In genomic region chr2:31758966-31759365, GRCm38 (mm10) we compare ENCODE assay signal across 10 mouse cellular contexts. TPM values are rescaled to one million over a fixed set of nuclear protein-coding genes. Genes with fewer than 3 reads are reported as not detected.
A peak's percentile ranks its signal among the peaks of the same experiment; 100 is the strongest.
DNase-seq lines count a peak whose midpoint lies in the region; ATAC-seq and TF ChIP-seq lines count a peak whose summit lies in the region.
"Had no signal": no experiment of that assay in that cellular context is flagged by ENCODE, and none has a peak within 500 bp of the region (broad histone marks: within the 10 kb centered on the region; RNA-seq: fewer than 3 reads in every experiment).

No protein-coding gene starts in this region.

- H3K27ac ChIP-seq in forebrain, postnatal 0 days (ENCODE audit: low read depth, low read length), result no peak overlapping the region
- no peak overlapping the region for H3K27ac ChIP-seq in liver, embryonic 14.5 days

- H3K4me2 ChIP-seq in forebrain, postnatal 0 days (ENCODE audit: low read depth), result peak overlapping the region; percentile 81; the same call in 1 of the 2 replicates
- peak overlapping the region; percentile 72 for H3K4me2 ChIP-seq in liver, embryonic 14.5 days (ENCODE audit: low read depth)

- DNase-seq in gastrocnemius, adult 18-20 months (ENCODE audit: low spot score), result peak; percentile 53
- DNase-seq in gastrocnemius, postnatal 36 days, result no peak
- no peak for DNase-seq in forebrain, postnatal 0 days
- DNase-seq in liver, embryonic 14.5 days (ENCODE audit: low read depth in 3 of 3, low spot score in 3 of 3), result no peak
- no peak for DNase-seq in ovary, postnatal 10 days (ENCODE audit: low spot score)
- DNase-seq in retina, postnatal 1 day, result no peak
- DNase-seq in testis, postnatal 10 days (ENCODE audit: low spot score), result no peak

- H3K4me3 ChIP-seq in E14TG2a.4 (replicated peaks; ENCODE audit: low read length), result peak overlapping the region; percentile 86
- H3K4me3 ChIP-seq in forebrain, postnatal 0 days (ENCODE audit: low read depth, low read length), result no peak overlapping the region
- peak overlapping the region in 1 of 2 experiments; percentile 74; a peak in 2 of 4 replicates for H3K4me3 ChIP-seq in liver, embryonic 14.5 days (ENCODE audit: insufficient read depth in 1 of 2, low read depth in 2 of 2, low read length in 2 of 2)

- no peaks in the 10 kb centered on the region for H3K36me3 ChIP-seq in E14TG2a.4 (ENCODE audit: insufficient read depth, low read length)
- no peaks in the 10 kb centered on the region for H3K36me3 ChIP-seq in forebrain, postnatal 0 days (ENCODE audit: insufficient read depth)
- H3K36me3 ChIP-seq in liver, embryonic 14.5 days (replicated peaks; ENCODE audit: control insufficient read depth, insufficient read depth, low read depth), result no peaks in the 10 kb centered on the region

- no peak for ATAC-seq in forebrain, postnatal 0 days
- no peak for ATAC-seq in liver, embryonic 14.5 days (ENCODE audit: insufficient read depth)

- WGBS in forebrain, postnatal 0 days, result 92% methylated on average over 5 of the region's 5 CpGs
- WGBS in liver, embryonic 14.5 days (ENCODE audit: insufficient replicate concordance), result 66% methylated on average over 5 of the region's 5 CpGs

- TF ChIP-seq EP300 in liver, embryonic 14.5 days (IDR thresholded peaks at IDR 0.05; ENCODE audit: low read depth), result no peak

- intact Hi-C loops in gastrocnemius, postnatal 36 days (cut with DNase I), result no loop called here

- no peak for TF ChIP-seq CTCF in E14TG2a.4 (conservative IDR thresholded peaks at IDR 0.05; ENCODE audit: low read length)
- no peak for TF ChIP-seq CTCF in forebrain, postnatal 0 days (IDR thresholded peaks at IDR 0.05; ENCODE audit: low read depth)
- no peak for TF ChIP-seq CTCF in liver, embryonic 14.5 days (IDR thresholded peaks at IDR 0.05; ENCODE audit: low read depth)

- peaks cover 81% of the 10 kb centered on the region for H3K4me1 ChIP-seq in E14TG2a.4 (replicated peaks; ENCODE audit: low read depth, low read length)
- peaks cover 8% of the 10 kb centered on the region; the same call in 1 of the 2 replicates for H3K4me1 ChIP-seq in forebrain, postnatal 0 days (ENCODE audit: insufficient read depth)
- peaks cover 10 to 26% of the 10 kb centered on the region in 2 experiments; a peak in 3 of 4 replicates for H3K4me1 ChIP-seq in liver, embryonic 14.5 days (replicated peaks; ENCODE audit: control insufficient read depth in 2 of 2, insufficient read depth in 2 of 2, low read length in 1 of 2)

- no peaks in the 10 kb centered on the region for H3K27me3 ChIP-seq in E14TG2a.4 (ENCODE audit: insufficient read depth, low read length)
- H3K27me3 ChIP-seq in forebrain, postnatal 0 days (ENCODE audit: insufficient read depth, low read length), result no peaks in the 10 kb centered on the region
- no peaks in the 10 kb centered on the region for H3K27me3 ChIP-seq in liver, embryonic 14.5 days (ENCODE audit: control insufficient read depth, insufficient read depth, low read length)

- H3K9me3 ChIP-seq in E14TG2a.4 (ENCODE audit: low read length), result no peaks in the 10 kb centered on the region
- no peaks in the 10 kb centered on the region for H3K9me3 ChIP-seq in forebrain, postnatal 0 days (ENCODE audit: low read length)
- no peaks in the 10 kb centered on the region for H3K9me3 ChIP-seq in liver, embryonic 14.5 days (ENCODE audit: control insufficient read depth, low read length)

- no peak overlapping the region for H3K9ac ChIP-seq in forebrain, postnatal 0 days
- no peak overlapping the region for H3K9ac ChIP-seq in liver, embryonic 14.5 days (replicated peaks)

RNA-seq across cellular contexts. Expression of gene Qrfp, which starts 51.4 kb away (rescaled TPM):
- total RNA-seq in gastrocnemius, adult 18-20 months (2021), result not detected
- total RNA-seq in gastrocnemius, postnatal 36 days (2021), result not detected
- 0.08 and 0.19 TPM in 2 replicates for total RNA-seq in forebrain, postnatal 0 days (2014; rRNA removed)
- polyA plus RNA-seq in forebrain, postnatal 0 days (2015; fragmentation: Nextera tagmentation; extraction: Ambion mirVana), result 0.06 TPM in 1 of 2 replicates, not detected in the other
- polyA plus RNA-seq in liver, embryonic 14.5 days (2012; rRNA removed), result 0.01 TPM in 1 of 2 replicates, not detected in the other
- polyA plus RNA-seq in liver, embryonic 14.5 days (2014; fragmentation: Nextera tagmentation; extraction: Ambion mirVana), result not detected in 2 replicates
- total RNA-seq: adrenal gland, postnatal 25 days; liver, adult 2 months had no signal
- polyA plus RNA-seq: liver, adult 2 months had no signal
